ENCODE assay signal across 23 mouse cellular contexts in genomic region chr16:54246883-54247282, GRCm38 (mm10).
DNase-seq lines count a peak whose midpoint lies in the region; ATAC-seq lines count a peak whose summit lies in the region.
"Had no signal": no experiment of that assay in that cellular context is flagged by ENCODE, and none has a peak within 500 bp of the region (broad histone marks: within the 10 kb centered on the region; RNA-seq: fewer than 3 reads in every experiment).

No protein-coding gene starts in this region.

- H3K9ac ChIP-seq in forebrain, embryonic 13.5 days, result no peak overlapping the region
- H3K9ac ChIP-seq in forebrain, embryonic 11.5 days (ENCODE audit: low read length), result no peak overlapping the region
- H3K9ac ChIP-seq in forebrain, embryonic 15.5 days (replicated peaks), result no peak overlapping the region
- H3K9ac ChIP-seq in forebrain, embryonic 12.5 days, result no peak overlapping the region
- no peak overlapping the region for H3K9ac ChIP-seq in forebrain, embryonic 16.5 days (replicated peaks; ENCODE audit: low read depth, low read length)
- H3K9ac ChIP-seq: embryonic facial prominence, embryonic 12.5 days had no signal

- no peaks in the 10 kb centered on the region for H3K36me3 ChIP-seq in forebrain, embryonic 13.5 days (ENCODE audit: poor library complexity, severe bottlenecking)
- no peaks in the 10 kb centered on the region for H3K36me3 ChIP-seq in forebrain, embryonic 11.5 days (ENCODE audit: control insufficient read depth, insufficient read depth, low read length)
- H3K36me3 ChIP-seq in forebrain, embryonic 15.5 days, result no peaks in the 10 kb centered on the region
- no peaks in the 10 kb centered on the region for H3K36me3 ChIP-seq in forebrain, embryonic 12.5 days (replicated peaks)
- H3K36me3 ChIP-seq in forebrain, embryonic 16.5 days (ENCODE audit: control insufficient read depth, insufficient read depth), result no peaks in the 10 kb centered on the region
- H3K36me3 ChIP-seq: embryonic facial prominence, embryonic 10.5 days; embryonic facial prominence, embryonic 12.5 days; G1E had no signal

- H3K4me1 ChIP-seq in forebrain, embryonic 13.5 days, result no peaks in the 10 kb centered on the region
- H3K4me1 ChIP-seq in forebrain, embryonic 11.5 days (replicated peaks; ENCODE audit: control insufficient read depth, insufficient read depth, low read length), result no peaks in the 10 kb centered on the region
- no peaks in the 10 kb centered on the region for H3K4me1 ChIP-seq in forebrain, embryonic 15.5 days
- H3K4me1 ChIP-seq in forebrain, embryonic 12.5 days, result no peaks in the 10 kb centered on the region
- no peaks in the 10 kb centered on the region for H3K4me1 ChIP-seq in forebrain, embryonic 16.5 days (replicated peaks; ENCODE audit: control insufficient read depth, insufficient read depth, low read length)
- H3K4me1 ChIP-seq: embryonic facial prominence, embryonic 10.5 days; embryonic facial prominence, embryonic 12.5 days had no signal

- peak; percentile 57; the same call in 1 of the 2 replicates for ATAC-seq in forebrain, embryonic 13.5 days
- no peak for ATAC-seq in forebrain, embryonic 11.5 days (replicated peaks; ENCODE audit: low FRiP score)
- peak; percentile 82 for ATAC-seq in forebrain, embryonic 15.5 days (replicated peaks)
- no peak for ATAC-seq in forebrain, embryonic 12.5 days (ENCODE audit: low FRiP score)
- ATAC-seq in forebrain, embryonic 16.5 days, result peak; percentile 87
- ATAC-seq: activated CD4-positive, CD25-positive, alpha-beta regulatory T cell, adult 4 months; CD4-positive, CD25-positive, alpha-beta regulatory T cell, adult 4 months; Patski had no signal

- no peak overlapping the region for H3K27ac ChIP-seq in forebrain, embryonic 13.5 days
- H3K27ac ChIP-seq in forebrain, embryonic 11.5 days (ENCODE audit: low read depth, low read length), result no peak overlapping the region
- H3K27ac ChIP-seq in forebrain, embryonic 15.5 days (replicated peaks), result peak overlapping the region; percentile 67
- no peak overlapping the region for H3K27ac ChIP-seq in forebrain, embryonic 12.5 days
- H3K27ac ChIP-seq in forebrain, embryonic 16.5 days (ENCODE audit: low read length), result no peak overlapping the region
- H3K27ac ChIP-seq: embryonic facial prominence, embryonic 10.5 days; embryonic facial prominence, embryonic 12.5 days had no signal

- no peak for DNase-seq in forebrain, embryonic 11.5 days (ENCODE audit: low spot score)
- DNase-seq in gastrocnemius, postnatal 4 days (ENCODE audit: low spot score in 2 of 2), result no peak
- no peak for DNase-seq in urinary bladder, postnatal 25 days (ENCODE audit: low spot score)
- DNase-seq: adrenal gland, adult 8-10 months; adrenal gland, postnatal 14 days; adrenal gland, postnatal 36 days; B cell, adult 2 months; cerebellum, adult 11-12 months; cerebellum, adult 2 months; cerebellum, adult 9-10 months; cerebellum, postnatal 10 days; cerebellum, postnatal 25 days had no signal

- H3K4me2 ChIP-seq in forebrain, embryonic 13.5 days, result no peak overlapping the region
- no peak overlapping the region for H3K4me2 ChIP-seq in forebrain, embryonic 11.5 days (ENCODE audit: low read depth, low read length, severe bottlenecking)
- no peak overlapping the region for H3K4me2 ChIP-seq in forebrain, embryonic 15.5 days (replicated peaks)
- H3K4me2 ChIP-seq in forebrain, embryonic 12.5 days, result no peak overlapping the region
- H3K4me2 ChIP-seq in forebrain, embryonic 16.5 days (ENCODE audit: low read length), result no peak overlapping the region
- H3K4me2 ChIP-seq: embryonic facial prominence, embryonic 12.5 days had no signal

- H3K4me3 ChIP-seq in forebrain, embryonic 13.5 days, result no peak overlapping the region
- no peak overlapping the region for H3K4me3 ChIP-seq in forebrain, embryonic 11.5 days (ENCODE audit: low read depth, low read length)
- no peak overlapping the region for H3K4me3 ChIP-seq in forebrain, embryonic 15.5 days
- no peak overlapping the region for H3K4me3 ChIP-seq in forebrain, embryonic 12.5 days (replicated peaks)
- H3K4me3 ChIP-seq in forebrain, embryonic 16.5 days (replicated peaks; ENCODE audit: low read length), result no peak overlapping the region
- H3K4me3 ChIP-seq: embryonic facial prominence, embryonic 10.5 days; embryonic facial prominence, embryonic 12.5 days had no signal

- no peaks in the 10 kb centered on the region for H3K27me3 ChIP-seq in forebrain, embryonic 13.5 days
- no peaks in the 10 kb centered on the region for H3K27me3 ChIP-seq in forebrain, embryonic 11.5 days (ENCODE audit: control insufficient read depth, insufficient read depth, low read length)
- H3K27me3 ChIP-seq in forebrain, embryonic 15.5 days, result no peaks in the 10 kb centered on the region
- H3K27me3 ChIP-seq in forebrain, embryonic 12.5 days, result no peaks in the 10 kb centered on the region
- no peaks in the 10 kb centered on the region for H3K27me3 ChIP-seq in forebrain, embryonic 16.5 days (replicated peaks; ENCODE audit: control insufficient read depth, insufficient read depth, low read length)
- H3K27me3 ChIP-seq: CH12.LX; embryonic facial prominence, embryonic 12.5 days; Patski had no signal

- WGBS in forebrain, embryonic 13.5 days, result 77% methylated on average over 3 of the region's 3 CpGs
- 79% methylated on average over 3 of the region's 3 CpGs for WGBS in forebrain, embryonic 11.5 days
- WGBS in forebrain, embryonic 15.5 days, result 56% methylated on average over 3 of the region's 3 CpGs
- WGBS in forebrain, embryonic 12.5 days, result 88% methylated on average over 3 of the region's 3 CpGs
- 46% methylated on average over 3 of the region's 3 CpGs for WGBS in forebrain, embryonic 16.5 days

- no peaks in the 10 kb centered on the region for H3K9me3 ChIP-seq in forebrain, embryonic 13.5 days (replicated peaks)
- H3K9me3 ChIP-seq in forebrain, embryonic 11.5 days (ENCODE audit: control insufficient read depth, low read length), result no peaks in the 10 kb centered on the region
- no peaks in the 10 kb centered on the region for H3K9me3 ChIP-seq in forebrain, embryonic 15.5 days
- H3K9me3 ChIP-seq in forebrain, embryonic 12.5 days, result no peaks in the 10 kb centered on the region
- no peaks in the 10 kb centered on the region for H3K9me3 ChIP-seq in forebrain, embryonic 16.5 days (ENCODE audit: control insufficient read depth, low read length)
- H3K9me3 ChIP-seq: embryonic facial prominence, embryonic 10.5 days; embryonic facial prominence, embryonic 12.5 days; G1E had no signal

Comparison
In these comparisons a context has a peak if more than half of its experiments do, and no peak if none do; other contexts are left out.
1. ATAC-seq: peak in forebrain, embryonic 13.5 days (single experiment), forebrain, embryonic 15.5 days (single experiment) and forebrain, embryonic 16.5 days (single experiment); none in forebrain, embryonic 11.5 days (single experiment) and forebrain, embryonic 12.5 days (single experiment).